In genomic region chr17:70486831-70487230, GRCm38 (mm10) we compare ENCODE assay signal across 20 mouse cellular contexts.
DNase-seq lines count a peak whose midpoint lies in the region; ATAC-seq and TF ChIP-seq lines count a peak whose summit lies in the region.
"Had no signal": no experiment of that assay in that cellular context is flagged by ENCODE, and none has a peak within 500 bp of the region (broad histone marks: within the 10 kb centered on the region; RNA-seq: fewer than 3 reads in every experiment).

No protein-coding gene starts in this region.

- peak overlapping the region; percentile 46; the same call in 1 of the 2 replicates for H3K27ac ChIP-seq in forebrain, embryonic 14.5 days (ENCODE audit: low read depth, low read length)
- H3K27ac ChIP-seq in midbrain, postnatal 0 days (ENCODE audit: low read depth, low read length), result no peak overlapping the region
- H3K27ac ChIP-seq: gastrocnemius, adult 2 months; hindbrain, embryonic 12.5 days; liver, embryonic 12.5 days; neural tube, embryonic 13.5 days had no signal

- ATAC-seq in forebrain, embryonic 14.5 days, result peak; percentile 77
- no peak for ATAC-seq in midbrain, postnatal 0 days (ENCODE audit: low FRiP score)
- no peak for ATAC-seq in CD4-positive, CD25-positive, alpha-beta regulatory T cell, adult 4 months
- ATAC-seq: liver, embryonic 12.5 days had no signal

- DNase-seq in heart, adult 11 months, result peak; percentile 55
- DNase-seq in heart, postnatal 14 days, result no peak
- DNase-seq in left cerebral cortex, postnatal 4 days, result peak; percentile 38
- no peak for DNase-seq in left cerebral cortex, postnatal 10 days (ENCODE audit: extremely low spot score in 1 of 2, low spot score in 2 of 2)
- DNase-seq in forebrain, embryonic 14.5 days (ENCODE audit: low spot score), result peak; percentile 71
- peak; percentile 52 for DNase-seq in midbrain, postnatal 0 days (ENCODE audit: low spot score)
- DNase-seq: adrenal gland, postnatal 36 days; gastrocnemius, adult 2 months; heart, adult 18-20 months; kidney, adult 8-10 months; kidney, postnatal 25 days; lung, embryonic 14.5 days; lung, postnatal 4 days; retina, postnatal 1 day; right cerebral cortex, postnatal 4 days; thymus, postnatal 25 days had no signal

- H3K9me3 ChIP-seq in forebrain, embryonic 14.5 days (replicated peaks; ENCODE audit: control insufficient read depth, low read length), result no peaks in the 10 kb centered on the region
- no peaks in the 10 kb centered on the region for H3K9me3 ChIP-seq in midbrain, postnatal 0 days (ENCODE audit: low read length)
- H3K9me3 ChIP-seq: hindbrain, embryonic 12.5 days; liver, embryonic 12.5 days; neural tube, embryonic 13.5 days had no signal

- H3K9ac ChIP-seq in forebrain, embryonic 14.5 days (ENCODE audit: low read length), result no peak overlapping the region
- no peak overlapping the region for H3K9ac ChIP-seq in midbrain, postnatal 0 days (replicated peaks; ENCODE audit: low read length, poor library complexity, severe bottlenecking)
- H3K9ac ChIP-seq: hindbrain, embryonic 12.5 days; liver, embryonic 12.5 days; lung, embryonic 14.5 days; neural tube, embryonic 13.5 days had no signal

- TF ChIP-seq CTCF in midbrain, postnatal 0 days (IDR thresholded peaks at IDR 0.05), result no peak

- no peaks in the 10 kb centered on the region for H3K27me3 ChIP-seq in forebrain, embryonic 14.5 days (replicated peaks; ENCODE audit: control insufficient read depth, insufficient read depth, low read length)
- no peaks in the 10 kb centered on the region for H3K27me3 ChIP-seq in midbrain, postnatal 0 days (ENCODE audit: insufficient read depth, low read length)
- H3K27me3 ChIP-seq: hindbrain, embryonic 12.5 days; liver, embryonic 12.5 days; neural tube, embryonic 13.5 days had no signal

- WGBS in forebrain, embryonic 14.5 days, result 57% methylated on average over 10 of the region's 10 CpGs
- 79% methylated on average over 10 of the region's 10 CpGs for WGBS in midbrain, postnatal 0 days

- H3K4me1 ChIP-seq in forebrain, embryonic 14.5 days (ENCODE audit: control insufficient read depth, insufficient read depth, low read length), result peaks cover 4% of the 10 kb centered on the region; the same call in 1 of the 2 replicates
- no peaks in the 10 kb centered on the region for H3K4me1 ChIP-seq in midbrain, postnatal 0 days (ENCODE audit: insufficient read depth, low read length)
- H3K4me1 ChIP-seq: hindbrain, embryonic 12.5 days; liver, embryonic 12.5 days had no signal

- no peaks in the 10 kb centered on the region for H3K36me3 ChIP-seq in forebrain, embryonic 14.5 days (ENCODE audit: control insufficient read depth, insufficient read depth, low read length)
- H3K36me3 ChIP-seq in midbrain, postnatal 0 days (ENCODE audit: insufficient read depth, low read length), result no peaks in the 10 kb centered on the region
- H3K36me3 ChIP-seq: hindbrain, embryonic 12.5 days; liver, embryonic 12.5 days; neural tube, embryonic 13.5 days had no signal

- no peak overlapping the region for H3K4me2 ChIP-seq in forebrain, embryonic 14.5 days (ENCODE audit: low read length)
- no peak overlapping the region for H3K4me2 ChIP-seq in midbrain, postnatal 0 days (ENCODE audit: low read depth, low read length, poor library complexity, severe bottlenecking)
- H3K4me2 ChIP-seq: hindbrain, embryonic 12.5 days; liver, embryonic 12.5 days; lung, embryonic 14.5 days; neural tube, embryonic 13.5 days had no signal

- intact Hi-C loops in heart, postnatal 14 days (cut with DNase I), result no loop called here
- intact Hi-C loops in left cerebral cortex, postnatal 4 days (cut with DNase I), result no loop called here
- intact Hi-C loops in left cerebral cortex, postnatal 10 days (cut with DNase I), result no loop called here

- H3K4me3 ChIP-seq in forebrain, embryonic 14.5 days (ENCODE audit: low read depth, low read length), result no peak overlapping the region
- H3K4me3 ChIP-seq in midbrain, postnatal 0 days (ENCODE audit: low read depth, low read length), result no peak overlapping the region
- H3K4me3 ChIP-seq: gastrocnemius, adult 2 months; hindbrain, embryonic 12.5 days; liver, embryonic 12.5 days; neural tube, embryonic 13.5 days had no signal

Comparison
In these comparisons a context has a peak if more than half of its experiments do, and no peak if none do; other contexts are left out.
1. DNase-seq: peak in heart, adult 11 months (single experiment), left cerebral cortex, postnatal 4 days (single experiment), forebrain, embryonic 14.5 days (single experiment) and midbrain, postnatal 0 days (single experiment); none in heart, postnatal 14 days (0 of 2) and left cerebral cortex, postnatal 10 days (0 of 2).